Mouse (Mus musculus) skeletal muscle tissue, adult 2 months (tissue): ENCODE results near the gene Etfbkmt.
"Not testable (repeated sequence)": the region's sequence is repeated elsewhere in the genome, so short reads cannot be mapped to it uniquely, and the experiment has no call there.

Source experiments
- DNase-seq: peaks from one replicate; pipeline ENCODE4 v3.0.0-alpha.2; 2012; ENCODE audit warnings: low read depth, low spot score

The Etfbkmt gene

DNA sequence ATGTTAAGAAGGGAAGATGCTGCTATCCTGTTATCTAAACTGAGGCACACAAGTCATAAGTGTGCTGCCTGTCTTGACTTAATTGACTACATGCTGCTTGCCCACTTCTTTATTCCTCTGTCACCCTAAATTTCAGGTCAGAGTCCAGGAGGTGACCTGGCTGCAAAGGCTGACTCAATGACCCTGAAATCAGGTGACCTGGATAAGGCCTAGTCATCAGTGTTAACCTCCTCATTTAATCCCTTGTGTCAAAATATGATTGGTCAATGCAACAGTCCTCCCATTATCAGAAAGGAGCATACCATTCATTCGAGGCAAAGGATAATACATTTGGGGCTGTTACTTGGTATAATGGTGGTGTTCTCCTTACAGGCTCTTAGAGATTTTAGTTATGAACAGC, at the start of gene Etfbkmt:
Gene Etfbkmt (plus strand): TSS at position 379 of the 400 bp plus-strand sequence.
- DNase-seq: no peak

DNA sequence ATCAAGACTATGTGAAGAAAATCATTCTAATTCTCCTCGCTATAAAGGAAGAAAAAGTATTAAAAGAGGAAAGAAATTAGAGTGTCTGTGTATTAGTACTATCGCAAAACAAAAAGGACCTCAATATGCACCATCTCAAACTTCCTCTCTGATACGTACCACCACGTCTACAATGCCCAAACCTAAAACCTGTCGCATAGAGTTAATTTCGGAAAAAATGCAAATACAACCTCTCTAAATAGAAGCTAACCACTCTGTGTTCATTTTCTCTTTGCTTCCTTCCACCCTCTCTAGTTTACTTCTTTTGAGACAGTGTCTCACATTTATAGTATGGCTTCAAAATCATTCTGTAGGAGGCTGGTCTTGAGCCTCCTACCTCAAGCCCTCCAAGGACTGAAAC, 47.2 kb upstream of the Etfbkmt start:
- no peak for DNase-seq

DNA sequence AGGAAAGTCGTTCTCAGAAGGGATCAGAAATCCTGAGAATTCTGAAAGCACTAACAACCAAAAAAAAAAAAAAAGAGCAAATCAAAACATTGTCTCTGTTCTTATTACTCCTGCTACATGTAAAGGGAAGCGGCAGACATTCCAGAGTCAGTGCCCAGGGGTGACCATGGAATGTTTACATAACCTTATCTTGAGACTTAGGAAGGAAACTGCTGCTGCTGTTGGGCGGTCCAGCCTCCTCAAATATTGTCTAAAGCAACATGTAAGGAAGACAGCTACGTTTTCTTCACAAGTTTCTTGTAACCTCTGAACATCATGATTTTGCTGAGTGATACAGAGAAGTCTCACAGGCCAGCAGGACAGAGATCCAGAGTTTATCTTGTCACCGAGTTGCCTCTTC, 46.2 kb upstream of the Etfbkmt start:
- peak; percentile 9 for DNase-seq

DNA sequence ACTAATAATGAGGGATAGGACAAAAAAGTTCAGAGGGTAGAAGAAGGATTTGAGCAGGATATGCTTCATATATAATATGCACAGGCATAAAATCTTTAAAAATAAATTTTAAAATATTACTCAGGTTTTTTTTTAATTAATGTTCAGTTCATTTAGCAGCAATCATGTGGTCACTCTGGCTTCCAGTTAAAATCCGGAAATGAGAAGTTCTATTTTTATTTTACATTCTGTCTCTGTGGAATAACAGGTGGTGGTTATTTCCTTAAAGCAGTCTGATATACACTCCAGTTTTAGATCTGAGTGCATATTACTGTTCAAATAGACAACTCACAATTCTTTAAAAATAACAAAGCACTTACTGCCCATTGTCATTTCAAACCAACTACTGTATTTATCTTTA, 45.1 kb upstream of the Etfbkmt start:
- no peak for DNase-seq

DNA sequence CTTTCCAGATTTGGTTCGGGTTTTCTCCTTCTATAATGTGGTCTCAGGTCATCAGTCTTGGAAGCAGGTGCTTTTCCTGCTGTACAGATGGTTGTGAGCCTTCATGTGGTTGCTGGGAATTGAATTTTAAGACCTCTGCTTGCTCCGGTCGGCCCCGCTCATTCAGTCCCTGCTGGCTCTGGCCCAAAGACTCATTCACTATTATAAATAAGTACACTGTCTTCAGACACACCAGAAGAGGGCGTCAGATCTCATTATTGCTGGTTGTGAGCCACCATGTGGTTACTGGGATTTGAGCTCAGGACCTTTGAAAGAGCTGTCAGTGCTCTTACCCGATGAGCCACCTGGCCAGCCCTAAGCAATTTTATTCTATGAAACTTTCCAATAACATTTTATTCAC, 44.3 kb upstream of the Etfbkmt start:
- DNase-seq: no peak

DNA sequence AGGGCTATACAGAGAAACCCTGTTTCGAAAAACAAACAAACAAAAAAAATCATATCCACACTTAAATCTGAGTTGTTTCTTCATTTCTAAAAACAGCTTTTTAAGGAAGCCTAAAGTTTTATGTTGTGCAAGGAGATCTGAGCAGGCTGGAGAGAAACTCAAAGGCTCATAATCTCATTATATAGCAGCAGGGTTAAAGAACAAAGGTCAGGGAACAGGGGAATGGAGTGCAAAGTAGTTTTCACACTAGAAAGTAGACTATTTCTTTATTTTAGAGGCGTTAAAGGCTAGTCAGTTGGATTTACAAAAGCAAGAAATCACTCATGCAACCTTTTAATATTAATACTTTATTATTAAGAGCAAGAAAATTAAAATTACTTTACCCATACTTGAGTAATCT, 43.4 kb upstream of the Etfbkmt start:
- DNase-seq: no peak

DNA sequence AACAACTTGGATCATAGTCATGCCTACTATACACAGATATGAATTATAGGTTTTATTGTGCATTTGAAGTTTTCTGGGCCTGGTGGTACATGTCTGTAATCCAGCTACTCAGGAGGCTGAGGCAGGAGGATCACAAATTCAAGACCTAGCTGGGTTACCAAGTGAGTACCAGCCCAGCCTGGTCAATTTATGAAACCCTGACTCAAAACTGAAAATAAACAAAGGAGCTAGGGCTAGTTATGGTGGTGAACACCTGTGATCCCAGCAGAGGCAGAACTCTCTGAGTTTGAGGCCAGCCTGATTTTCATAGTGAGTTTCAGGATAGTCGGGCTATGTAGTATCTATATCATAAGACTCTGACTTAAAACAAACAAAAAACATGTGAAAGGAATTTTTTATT, 42.4 kb upstream of the Etfbkmt start:
- DNase-seq: no peak

DNA sequence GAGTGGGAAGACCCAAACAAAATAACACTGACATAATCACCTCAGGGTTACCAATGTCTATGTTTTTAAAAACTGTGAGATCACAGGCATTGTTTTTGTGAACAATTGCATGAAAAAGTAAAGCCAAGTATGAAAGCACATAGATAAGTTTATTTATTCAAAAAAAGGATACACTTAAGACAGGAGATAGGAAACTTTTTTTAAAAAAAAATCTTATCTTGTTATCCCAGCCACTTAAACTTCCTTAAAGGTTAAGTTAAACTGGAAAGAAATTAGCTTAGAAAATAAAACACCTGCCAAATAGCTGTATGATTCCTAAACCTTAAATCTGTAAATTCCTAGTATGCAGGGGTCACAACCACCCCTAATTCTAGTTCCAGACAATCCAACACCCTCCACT, 40.7 kb upstream of the Etfbkmt start:
- DNase-seq: no peak

DNA sequence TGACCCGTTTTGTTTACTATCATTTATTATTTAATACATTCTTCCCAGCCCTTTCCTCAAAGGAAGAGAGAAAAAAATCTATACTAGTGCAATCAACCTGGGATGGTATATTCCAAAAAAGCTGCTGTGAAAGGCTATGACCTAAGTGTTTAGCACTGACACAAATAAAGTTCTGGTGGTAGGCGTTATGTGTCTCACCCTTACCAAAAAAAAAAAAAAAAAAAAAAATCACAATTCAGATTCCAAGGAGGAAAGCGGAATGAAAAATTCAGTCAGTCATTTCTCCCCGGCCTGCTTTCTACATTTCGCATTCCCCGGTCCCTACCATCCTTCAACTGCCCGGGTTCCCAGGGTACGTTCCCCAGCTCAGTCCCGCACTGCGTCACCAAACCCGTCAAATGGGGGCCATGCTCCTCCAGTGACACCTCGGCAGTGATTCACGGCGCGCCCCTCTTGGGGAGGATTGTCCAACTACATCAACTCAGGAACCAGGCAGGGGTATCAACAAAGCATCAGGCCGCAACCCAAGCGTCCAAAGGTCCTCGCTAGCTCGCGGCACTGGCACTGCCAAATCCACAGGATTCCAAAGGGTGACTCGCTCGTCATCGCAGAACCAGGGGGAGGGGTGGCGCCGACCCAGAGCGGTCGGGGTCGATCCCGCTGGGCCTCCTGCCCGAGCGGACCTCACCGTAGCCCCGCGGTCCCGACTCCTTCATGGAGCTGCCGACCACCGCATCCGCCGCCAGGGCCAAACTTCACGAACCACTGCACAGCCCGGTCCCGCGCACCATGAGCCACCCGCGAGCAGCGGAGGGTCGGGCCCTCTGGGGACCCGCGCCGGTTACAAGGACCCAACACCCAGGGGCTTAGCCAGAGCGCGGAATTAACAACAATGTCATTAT, 39.2 kb upstream of the Etfbkmt start:
- no peak for DNase-seq

DNA sequence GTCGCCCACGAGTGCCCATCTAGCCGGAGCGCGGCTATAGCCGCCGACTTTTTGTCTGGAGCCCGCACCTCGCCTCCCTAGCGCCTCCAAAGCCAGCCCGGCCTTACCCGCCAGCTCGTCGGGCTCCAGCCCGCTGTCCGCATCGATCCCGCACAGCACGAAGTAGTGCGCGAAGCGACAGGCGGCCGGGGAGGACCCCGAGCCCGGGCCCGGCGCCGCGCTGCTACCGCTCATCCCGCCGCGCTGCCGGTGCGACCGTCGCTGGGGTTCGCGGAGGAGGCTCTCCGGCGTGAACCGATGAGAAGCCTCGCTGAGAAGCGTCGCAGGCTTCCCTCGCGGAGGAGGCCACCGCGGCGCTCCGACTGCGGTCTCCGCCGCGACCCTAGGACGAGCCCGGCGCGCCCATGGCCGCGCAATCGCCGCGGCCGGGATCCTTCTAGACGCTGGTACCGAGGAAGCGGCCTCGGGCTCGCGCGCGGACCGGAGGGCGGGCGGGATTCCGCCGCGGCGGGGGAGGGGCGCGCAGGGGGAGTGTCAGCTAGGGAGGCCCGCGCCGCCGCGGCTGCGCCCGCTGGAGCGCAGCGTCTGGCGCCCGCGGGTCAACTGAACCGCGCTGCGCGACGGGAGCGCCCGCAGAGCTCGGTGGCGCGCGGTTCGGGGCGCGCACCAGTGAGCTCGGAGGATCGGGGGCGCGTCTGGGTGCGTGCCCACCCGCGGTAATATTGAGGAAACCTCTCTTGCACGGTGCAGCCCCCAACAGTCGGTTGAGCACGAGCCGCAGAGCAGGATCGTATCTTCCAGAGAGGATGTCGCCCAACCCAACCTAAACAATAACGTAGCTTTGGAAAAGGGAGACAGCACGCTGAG, 38.3 kb upstream of the Etfbkmt start, which contains the start of gene Dennd5b:
Gene Dennd5b (minus strand): TSS at position 605 of the 867 bp plus-strand sequence.
- DNase-seq: peak; percentile 44

DNA sequence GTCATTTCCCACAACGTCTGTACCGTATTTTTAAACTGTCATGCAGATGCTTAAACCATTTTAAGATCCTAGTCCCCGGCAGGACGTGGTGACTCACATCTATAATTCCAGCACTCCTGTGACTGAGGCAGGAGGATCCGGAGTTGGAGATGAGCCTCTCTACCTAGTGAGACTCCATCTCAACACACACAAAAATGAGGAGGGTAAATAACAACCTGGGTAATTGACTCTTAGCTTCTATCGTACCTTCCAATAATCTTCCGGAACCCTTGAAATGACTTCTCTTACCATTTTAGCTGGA, 37.8 kb upstream of the Etfbkmt start:
- DNase-seq: no peak

DNA sequence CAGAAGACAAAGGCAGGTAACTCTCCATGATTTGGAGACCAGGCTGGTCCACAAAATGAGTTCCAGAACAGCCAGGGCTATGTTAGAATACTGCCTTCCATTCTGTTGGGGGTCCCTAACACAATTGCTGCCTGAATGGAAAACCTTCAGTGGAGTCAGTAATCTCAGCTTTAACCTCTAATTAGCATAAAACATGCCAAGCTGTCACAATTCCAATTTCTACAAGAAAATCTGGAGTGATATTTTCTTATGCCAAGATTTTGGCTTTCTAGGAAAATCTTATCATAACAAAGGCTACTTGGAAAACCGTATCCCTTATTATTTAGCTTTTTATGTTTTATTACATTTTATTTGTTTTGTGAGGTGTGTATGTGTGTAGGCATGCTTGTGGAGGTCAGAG, 36.2 kb upstream of the Etfbkmt start:
- no peak for DNase-seq

DNA sequence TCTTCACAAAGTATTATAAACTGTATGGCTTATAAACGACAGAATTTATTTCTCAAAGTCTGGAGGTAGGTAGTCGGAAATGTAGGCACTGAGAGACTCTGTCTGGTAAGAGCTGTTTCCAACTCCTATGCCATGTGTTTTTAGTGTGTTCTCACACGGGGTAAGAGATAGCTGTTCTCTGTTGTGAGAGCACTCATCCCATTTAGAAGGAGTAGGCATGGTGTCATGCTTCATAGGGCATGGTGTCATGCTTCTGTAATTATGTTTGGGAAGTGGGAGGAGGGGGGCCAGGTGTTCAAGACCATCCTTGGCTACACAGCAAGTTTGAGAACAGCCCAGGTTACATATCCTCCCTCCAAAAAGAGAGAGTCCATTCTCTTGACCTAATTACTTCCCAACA, 32.0 kb upstream of the Etfbkmt start:
- DNase-seq: no peak

DNA sequence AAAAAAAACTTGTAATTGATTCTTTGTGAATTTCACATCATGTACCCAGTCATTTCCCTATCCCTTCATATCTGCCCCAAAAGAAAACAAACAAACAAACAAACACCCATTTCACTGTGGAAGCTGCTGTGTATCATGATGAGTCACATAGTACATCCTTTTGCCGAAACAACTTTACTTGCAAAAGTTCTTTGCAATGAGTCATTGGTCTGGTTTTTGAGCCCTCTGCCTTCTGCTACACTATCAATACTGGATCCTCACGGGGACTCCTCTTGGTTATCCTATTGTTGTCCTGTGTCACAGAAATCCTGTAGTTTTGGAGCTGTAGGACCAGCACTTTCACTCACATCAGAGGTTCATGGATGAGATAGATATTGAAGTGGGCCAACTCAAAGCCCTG, 30.7 kb upstream of the Etfbkmt start:
- no peak for DNase-seq

DNA sequence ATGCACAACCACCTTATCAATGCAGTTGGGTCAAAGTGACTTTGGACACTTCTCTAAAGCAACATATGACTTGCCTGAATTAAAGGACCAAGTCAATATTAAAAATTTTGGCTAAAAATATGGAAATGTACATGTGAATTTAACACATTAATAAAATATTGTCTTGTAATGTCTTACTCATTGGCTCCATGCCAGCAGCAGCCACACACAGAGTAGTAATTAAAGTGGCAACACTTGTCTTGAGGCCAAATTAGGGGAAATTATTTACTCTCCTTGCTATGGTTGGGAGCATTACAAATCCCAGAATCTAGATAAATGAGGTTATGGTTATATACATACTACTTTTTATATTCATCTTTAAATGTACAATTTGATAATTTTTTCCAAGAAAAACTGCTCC, 22.7 kb upstream of the Etfbkmt start:
- no peak for DNase-seq

DNA sequence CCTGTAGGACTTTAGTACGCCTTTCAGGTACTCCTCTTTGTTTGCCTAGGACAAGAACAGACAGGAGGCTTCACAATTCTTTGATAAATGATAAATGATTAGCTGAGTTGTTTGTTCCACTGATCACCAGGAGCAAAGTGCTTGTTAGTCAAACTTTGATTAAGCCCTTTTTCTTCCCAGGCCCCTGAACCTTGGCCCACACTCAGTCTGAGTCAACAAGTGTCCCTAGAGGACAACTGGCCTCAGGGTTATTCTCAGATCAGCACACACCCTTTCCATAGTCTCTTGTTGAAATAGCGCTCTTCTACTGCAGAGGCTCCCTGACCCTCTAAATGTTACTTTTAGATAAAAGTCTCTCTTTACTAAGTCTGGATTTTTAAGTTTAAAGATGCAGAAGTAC, 20.7 kb upstream of the Etfbkmt start:
- peak; percentile 60 for DNase-seq

DNA sequence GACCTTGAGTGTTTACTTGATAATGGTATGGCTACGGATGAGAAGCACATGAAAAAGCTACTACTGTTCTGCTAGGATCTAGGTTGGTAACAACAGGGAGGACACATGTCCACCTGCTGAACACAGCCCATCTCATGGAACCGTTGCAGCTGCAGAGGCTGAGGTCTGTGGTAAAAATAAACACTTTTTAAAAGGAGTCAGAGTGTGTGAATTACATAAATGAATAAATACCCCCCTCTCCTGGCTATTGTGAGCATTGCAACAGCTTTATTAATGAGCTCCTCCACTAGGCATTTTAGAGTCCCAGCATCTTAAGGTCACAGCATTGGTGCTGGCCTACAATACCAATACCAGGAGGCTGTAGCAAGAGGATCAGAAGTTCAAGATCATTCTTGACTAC, 19.8 kb upstream of the Etfbkmt start:
- DNase-seq: peak; percentile 45

DNA sequence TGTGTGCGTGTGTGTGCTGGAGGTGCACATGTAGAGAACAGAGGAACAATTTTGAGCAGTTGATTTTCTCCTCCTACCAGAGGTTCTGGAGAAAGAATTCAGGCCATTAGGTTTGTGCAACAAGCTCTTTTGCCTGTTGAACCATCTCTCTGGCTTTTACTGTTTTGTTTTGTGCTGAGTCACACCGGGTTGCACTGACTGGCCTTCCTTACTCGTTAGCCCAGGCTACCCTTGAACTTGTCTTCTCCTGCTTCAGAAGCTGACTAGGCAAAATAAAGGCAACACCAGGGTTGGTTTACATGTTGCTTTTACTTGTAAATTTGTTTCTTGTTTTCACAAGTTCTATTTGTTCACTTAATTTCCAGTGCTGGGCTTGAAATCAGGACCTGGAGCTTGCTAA, 16.6 kb upstream of the Etfbkmt start:
- DNase-seq: no peak

DNA sequence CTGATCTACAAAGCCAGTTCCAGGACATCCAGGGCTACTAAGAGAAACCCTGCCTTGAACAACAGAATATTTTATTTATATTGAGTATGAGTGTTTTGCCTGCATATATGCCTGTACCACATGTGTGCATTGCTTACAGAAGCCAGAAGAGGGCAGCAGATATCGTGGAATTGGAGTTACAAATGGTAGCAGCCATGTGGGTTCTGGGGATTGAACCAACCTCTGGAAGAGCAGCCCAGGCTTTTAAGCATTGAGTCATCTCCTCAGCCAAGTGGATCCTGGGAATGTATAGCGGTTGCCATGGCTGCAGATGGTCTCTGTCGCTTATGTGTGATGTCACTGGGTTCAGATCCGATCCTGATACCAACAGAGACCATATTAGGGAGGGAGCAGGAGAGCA, 13.0 kb upstream of the Etfbkmt start:
- no peak for DNase-seq

DNA sequence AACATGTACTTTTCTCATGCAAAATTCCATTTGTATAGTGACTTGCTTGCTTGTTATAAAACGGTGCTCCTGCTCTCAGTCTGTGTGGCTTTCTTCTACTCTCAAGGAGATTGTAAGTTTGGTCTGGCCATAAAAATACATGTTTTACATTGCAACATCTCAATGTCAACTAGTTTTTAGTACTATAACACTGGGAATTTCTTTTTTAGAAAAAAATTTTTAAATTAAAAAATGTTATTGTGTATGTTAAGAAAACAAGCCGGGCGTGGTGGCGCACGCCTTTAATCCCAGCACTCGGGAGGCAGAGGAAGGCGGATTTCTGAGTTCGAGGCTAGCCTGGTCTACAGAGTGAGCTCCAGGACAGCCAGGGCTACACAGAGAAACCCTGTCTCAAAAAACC, 9.8 kb upstream of the Etfbkmt start, which contains the start of gene Gm10203:
Gene Gm10203 (plus strand): TSS at position 301 of the 400 bp plus-strand sequence.
- DNase-seq: not testable (repeated sequence)

DNA sequence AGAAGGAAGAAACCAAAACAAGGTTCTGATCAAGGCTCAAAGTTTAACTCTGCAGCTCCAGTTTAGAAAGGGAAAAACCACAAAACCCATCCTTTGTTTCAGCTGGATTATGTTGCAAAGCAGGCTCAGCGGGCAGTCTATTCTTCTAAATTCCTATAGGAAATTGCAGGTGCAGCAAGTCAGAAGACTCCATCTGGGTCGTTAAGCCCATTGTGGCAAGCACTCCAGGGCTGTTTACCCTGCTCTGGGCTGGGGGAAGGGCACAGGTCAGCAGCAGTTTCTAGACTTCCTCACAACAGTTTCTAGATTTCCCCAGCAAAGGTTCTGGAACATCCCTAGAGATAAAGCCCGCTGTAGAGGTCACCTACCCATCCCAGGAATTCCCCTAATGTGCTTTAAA, 8.5 kb upstream of the Etfbkmt start:
- no peak for DNase-seq

DNA sequence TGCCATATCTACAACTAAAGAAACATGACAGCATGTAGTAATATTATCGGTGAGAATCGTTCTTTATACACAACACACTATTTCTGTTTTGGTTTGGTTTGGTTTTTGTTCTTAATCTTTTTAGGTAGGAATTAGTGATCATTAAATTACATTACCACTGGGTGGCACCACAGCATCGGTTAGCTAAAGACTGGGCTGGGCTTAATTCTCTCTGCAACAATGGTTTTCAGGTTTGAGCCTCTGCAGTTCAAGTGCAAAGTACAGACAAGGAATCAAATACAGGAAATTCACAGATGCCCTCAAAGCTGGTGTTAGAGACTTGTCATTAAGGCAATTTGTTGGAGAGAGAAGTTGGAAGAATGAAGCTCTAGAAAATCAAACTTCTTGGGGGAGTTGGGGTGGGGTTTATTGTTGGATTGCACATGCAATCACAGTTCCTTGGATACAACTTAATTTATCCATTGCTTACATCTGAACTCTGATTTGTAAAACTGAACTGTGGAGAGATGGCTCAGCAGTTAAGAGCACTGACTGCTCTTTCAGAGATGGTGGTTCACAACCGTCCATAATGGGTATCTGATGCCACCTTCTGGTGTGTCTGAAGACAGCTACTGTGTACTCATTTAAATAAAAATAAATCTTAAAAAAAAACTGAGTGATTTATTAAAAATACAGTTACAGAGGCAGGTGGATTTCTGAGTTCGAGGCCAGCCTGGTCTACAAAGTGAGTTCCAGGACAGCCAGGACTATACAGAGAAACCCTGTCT, 7.2 kb upstream of the Etfbkmt start:
- peak; percentile 35 for DNase-seq
